Mouse (Mus musculus) lung, postnatal 0 days (tissue): Measurements from ENCODE around the gene Gabrg3. TPM values are rescaled to one million over a fixed set of nuclear protein-coding genes. Genes with fewer than 3 reads are reported as not detected.

Experiments
- ATAC-seq: fragments of 200-750 bp; cut with Nextera tagmentation; 2 replicates; pipeline ENCODE4 v1.8.0; 2017; ENCODE audit warnings: moderate library complexity
- DNase-seq: peaks from one replicate; pipeline ENCODE4 v3.0.0-alpha.2; 2016; ENCODE audit warnings: low spot score
- H3K27ac ChIP-seq: fragments of 300-500 bp; sonication (generic); 2 replicates; pipeline ENCODE4 v1.5.1; 2014; ENCODE audit warnings: antibody characterized with exemption, mild to moderate bottlenecking, low read length, mixed read lengths
- H3K27me3 ChIP-seq: fragments of 300-500 bp; sonication (generic); replicated peaks from 2 replicates; pipeline ENCODE4 v1.6.1; 2014; ENCODE audit warnings: low read length, mixed read lengths; ENCODE audit not compliant: insufficient read depth
- H3K36me3 ChIP-seq: fragments of 300-500 bp; sonication (generic); 2 replicates; pipeline ENCODE4 v1.6.1; 2014; ENCODE audit warnings: low read length, mixed read lengths; ENCODE audit not compliant: insufficient read depth
- H3K4me1 ChIP-seq: fragments of 300-500 bp; sonication (generic); 2 replicates; pipeline ENCODE4 v1.6.1; 2014; ENCODE audit warnings: antibody characterized with exemption, low read depth, low read length, mixed read lengths; ENCODE audit not compliant: insufficient read depth
- H3K4me2 ChIP-seq: fragments of 300-500 bp; sonication (generic); replicated peaks from 2 replicates; pipeline ENCODE4 v1.6.1; 2014; ENCODE audit warnings: low read depth, mild to moderate bottlenecking, low read length, moderate library complexity, mixed read lengths
- H3K4me3 ChIP-seq: fragments of 300-500 bp; sonication (generic); 2 replicates; pipeline ENCODE4 v1.5.1; 2014; ENCODE audit warnings: low read depth, low read length
- H3K9ac ChIP-seq: fragments of 300-500 bp; sonication (generic); replicated peaks from 2 replicates; pipeline ENCODE4 v1.6.1; 2014; ENCODE audit warnings: low read depth, mild to moderate bottlenecking
- H3K9me3 ChIP-seq: fragments of 300-500 bp; sonication (generic); 2 replicates; pipeline ENCODE4 v1.6.1; 2016; ENCODE audit warnings: low read length, mixed read lengths
- CTCF ChIP-seq: IDR thresholded peaks from 2 replicates; pipeline ENCODE4 v1.5.1; 2016; ENCODE audit warnings: antibody characterized with exemption, mild to moderate bottlenecking
- EP300 ChIP-seq: IDR thresholded peaks from 2 replicates; pipeline ENCODE4 v1.6.1; 2016; ENCODE audit warnings: antibody characterized with exemption, mild to moderate bottlenecking, control low read depth
- WGBS: fragments of 180-500 bp; shearing (Covaris S2); extraction: QIAGEN DNeasy Blood & Tissue Kit; methylation state at CpG from one replicate; pipeline ENCODE4 v1.1.7; 2014; 5-methylcytosine and 5-hydroxymethylcytosine counted together
- polyA plus RNA-seq: library from polyadenylated mRNA; unstranded; fragments of >200 nt; fragmentation: Nextera tagmentation; extraction: Ambion mirVana; gene quantifications from 2 replicates; pipeline ENCODE4 v1.2.1, GENCODE M21; 2015

The Gabrg3 gene
- polyA plus RNA-seq: 0.07 and 0.12 TPM in 2 replicates

GRCm38 (mm10) chr7:57386517-57387340, at the start of gene Gabrg3:
Gene Gabrg3, minus strand, starts transcription at chr7:57387188.
- Histone ChIP-seq H3K27me3 (peaks cover 10% of the 10 kb centered on the region; the same call in 1 of the 2 replicates), H3K4me1 (no peaks in the 10 kb centered on the region), H3K4me3 (peak within 1 kb of the TSS; percentile 25), H3K9me3 (no peaks in the 10 kb centered on the region), H3K36me3 (no peaks in the 10 kb centered on the region), H3K4me2 (peak within 1 kb of the TSS; percentile 56), H3K27ac (no peak within 1 kb of the TSS), H3K9ac (no peak within 1 kb of the TSS)
- WGBS: 3% methylated on average over 63 of the region's 71 CpGs
- TF ChIP-seq CTCF: no peak
- no peak for TF ChIP-seq EP300
- ATAC-seq (no peak), DNase-seq (no peak)

DNA sequence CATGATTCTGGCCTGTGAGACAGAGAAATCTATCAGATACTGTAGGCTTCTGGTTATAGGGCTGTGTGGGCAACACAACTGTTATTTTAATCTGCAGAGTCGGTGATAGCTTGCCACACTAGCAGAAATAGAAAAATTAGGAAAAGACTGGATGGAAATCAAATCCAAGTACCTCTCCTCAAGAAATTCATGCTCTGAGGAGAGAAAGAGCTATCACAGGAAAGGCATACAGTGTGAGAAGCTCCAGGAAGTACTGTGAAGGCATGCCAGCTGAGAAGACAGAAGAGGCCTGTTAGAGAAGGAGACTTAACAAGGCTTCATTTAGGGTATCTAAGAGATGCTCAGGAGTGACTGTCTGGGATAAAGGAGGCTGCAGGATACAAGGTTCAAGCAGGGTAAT, 35.7 kb upstream of the Gabrg3 start:
- ATAC-seq (no peak), DNase-seq (no peak)
- Histone ChIP-seq H3K27ac (no peak overlapping the region), H3K9ac (no peak overlapping the region), H3K27me3 (no peaks in the 10 kb centered on the region), H3K4me2 (no peak overlapping the region), H3K4me1 (no peaks in the 10 kb centered on the region), H3K9me3 (no peaks in the 10 kb centered on the region), H3K4me3 (no peak overlapping the region), H3K36me3 (no peaks in the 10 kb centered on the region)
- 93% methylated on average over 1 of the region's 1 CpGs for WGBS
- TF ChIP-seq EP300: no peak
- TF ChIP-seq CTCF: no peak

DNA sequence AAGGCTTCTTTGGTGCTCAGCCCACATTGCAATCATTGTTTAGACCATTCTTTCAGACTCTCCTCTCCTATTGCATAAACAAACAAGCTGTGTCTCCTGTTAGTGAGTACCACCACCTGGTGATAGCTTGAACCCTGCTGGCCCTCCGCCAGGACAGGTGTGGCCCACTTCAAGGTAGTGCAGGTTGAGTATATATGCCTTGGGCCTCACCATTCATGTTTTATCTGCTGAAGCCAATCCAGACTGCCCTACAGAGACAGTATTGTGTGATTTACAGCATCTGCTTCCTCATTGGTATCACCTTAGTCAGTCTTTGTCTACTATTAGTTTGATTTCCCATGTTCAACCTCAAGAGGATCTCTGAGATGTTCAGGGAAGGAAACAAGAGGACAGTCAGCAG, 34.1 kb upstream of the Gabrg3 start:
- H3K27ac ChIP-seq: no peak overlapping the region
- 56% methylated on average over 1 of the region's 1 CpGs for WGBS
- H3K27me3 ChIP-seq: no peaks in the 10 kb centered on the region
- no peaks in the 10 kb centered on the region for H3K9me3 ChIP-seq
- H3K36me3 ChIP-seq: no peaks in the 10 kb centered on the region
- H3K4me1 ChIP-seq: no peaks in the 10 kb centered on the region
- no peak for ATAC-seq
- no peak overlapping the region for H3K4me2 ChIP-seq
- no peak overlapping the region for H3K4me3 ChIP-seq
- no peak for TF ChIP-seq CTCF
- no peak for TF ChIP-seq EP300
- H3K9ac ChIP-seq: no peak overlapping the region
- DNase-seq: no peak

DNA sequence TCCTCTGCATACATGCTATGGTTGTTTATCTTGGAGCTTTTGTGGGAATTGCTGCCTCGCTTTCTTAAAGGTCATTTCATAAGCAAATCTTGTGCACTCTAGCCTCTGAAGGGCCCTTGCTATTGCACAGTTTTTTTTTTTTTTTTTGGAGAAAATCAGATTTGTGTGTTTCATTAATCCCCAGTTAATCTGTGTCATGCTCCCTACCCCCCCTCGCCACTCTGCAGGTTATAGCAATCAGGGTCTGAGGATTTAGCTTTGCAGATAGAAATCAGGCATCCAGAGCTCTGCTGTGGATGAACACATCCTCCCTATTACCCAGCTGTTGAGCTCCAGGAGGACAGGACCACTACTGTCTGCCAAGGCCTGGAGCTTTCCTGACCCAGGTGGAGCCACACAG, 32.4 kb upstream of the Gabrg3 start, which contains the start of gene Gabrb3:
Gabrb3 (plus strand) TSS at position 301 of the 400 bp plus-strand sequence.
- Histone ChIP-seq H3K36me3 (no peaks in the 10 kb centered on the region), H3K9ac (no peak within 1 kb of the TSS), H3K4me3 (no peak within 1 kb of the TSS), H3K27me3 (no peaks in the 10 kb centered on the region), H3K9me3 (no peaks in the 10 kb centered on the region), H3K4me2 (no peak within 1 kb of the TSS), H3K27ac (no peak within 1 kb of the TSS), H3K4me1 (no peaks in the 10 kb centered on the region)
- 67% methylated on average over 2 of the region's 2 CpGs for WGBS
- TF ChIP-seq CTCF: no peak
- ATAC-seq (no peak), DNase-seq (no peak)

- Histone ChIP-seq H3K27me3 (no peaks in the 10 kb centered on the region), H3K9ac (no peak overlapping the region), H3K4me2 (no peak overlapping the region), H3K27ac (no peak overlapping the region), H3K4me3 (no peak overlapping the region), H3K36me3 (no peaks in the 10 kb centered on the region), H3K9me3 (no peaks in the 10 kb centered on the region), H3K4me1 (no peaks in the 10 kb centered on the region)
- DNase-seq (no peak), ATAC-seq (no peak)
- TF ChIP-seq EP300: no peak
- TF ChIP-seq CTCF: no peak
- 21% methylated on average over 1 of the region's 1 CpGs for WGBS
These were observed 25.9 kb upstream of the Gabrg3 start for GRCm38 (mm10) chr7:57412896-57413295.

GRCm38 (mm10) chr7:57411163-57411562, 24.2 kb upstream of the Gabrg3 start:
- H3K4me3 ChIP-seq: no peak overlapping the region
- H3K9me3 ChIP-seq: no peaks in the 10 kb centered on the region
- DNase-seq (no peak), ATAC-seq (no peak)
- H3K27me3 ChIP-seq: no peaks in the 10 kb centered on the region
- TF ChIP-seq CTCF (no peak), EP300 (no peak)
- no peak overlapping the region for H3K4me2 ChIP-seq
- H3K4me1 ChIP-seq: no peaks in the 10 kb centered on the region
- WGBS: 75% methylated on average over 4 of the region's 4 CpGs
- H3K9ac ChIP-seq: no peak overlapping the region
- no peak overlapping the region for H3K27ac ChIP-seq
- no peaks in the 10 kb centered on the region for H3K36me3 ChIP-seq
